Mouse (Mus musculus): Measurements from ENCODE around the gene Zfyve27. TPM values are rescaled to one million over a fixed set of nuclear protein-coding genes. Genes with fewer than 3 reads are reported as not detected.

Zfyve27 gene
- polyA plus RNA-seq, 1 experiment from 2014 or later = 53.3 TPM

- 76% methylated on average over 7 of the region's 7 CpGs for WGBS
- Histone ChIP-seq H3K27me3 (no peaks in the 10 kb centered on the region), H3K36me3 (no peaks in the 10 kb centered on the region), H3K4me2 (replicated peaks) (no peak overlapping the region), H3K4me3 (no peak overlapping the region), H3K4me1 (no peaks in the 10 kb centered on the region), H3K27ac (replicated peaks) (no peak overlapping the region), H3K9ac (replicated peaks) (no peak overlapping the region), H3K9me3 (no peaks in the 10 kb centered on the region)
- no peak for ATAC-seq (ENCODE audit: low FRiP score, low read depth)
These were observed 53.1 kb downstream of the Zfyve27 start for GRCm38 (mm10) chr19:42216699-42217373.

GRCm38 (mm10) chr19:42217374-42217763 is 53.6 kb downstream of the Zfyve27 start:
- no peaks in the 10 kb centered on the region for H3K27me3 ChIP-seq
- H3K4me2 ChIP-seq (replicated peaks) = no peak overlapping the region
- no peak overlapping the region for H3K9ac ChIP-seq (replicated peaks)
- no peak overlapping the region for H3K4me3 ChIP-seq
- H3K9me3 ChIP-seq = no peaks in the 10 kb centered on the region
- WGBS = 8% methylated on average over 2 of the region's 2 CpGs
- ATAC-seq (ENCODE audit: low FRiP score, low read depth) = 0 out of 2 replicates have a peak, but pooled peaks have one; percentile 38
- no peaks in the 10 kb centered on the region for H3K36me3 ChIP-seq
- H3K27ac ChIP-seq (replicated peaks) = no peak overlapping the region
- no peaks in the 10 kb centered on the region for H3K4me1 ChIP-seq

DNA sequence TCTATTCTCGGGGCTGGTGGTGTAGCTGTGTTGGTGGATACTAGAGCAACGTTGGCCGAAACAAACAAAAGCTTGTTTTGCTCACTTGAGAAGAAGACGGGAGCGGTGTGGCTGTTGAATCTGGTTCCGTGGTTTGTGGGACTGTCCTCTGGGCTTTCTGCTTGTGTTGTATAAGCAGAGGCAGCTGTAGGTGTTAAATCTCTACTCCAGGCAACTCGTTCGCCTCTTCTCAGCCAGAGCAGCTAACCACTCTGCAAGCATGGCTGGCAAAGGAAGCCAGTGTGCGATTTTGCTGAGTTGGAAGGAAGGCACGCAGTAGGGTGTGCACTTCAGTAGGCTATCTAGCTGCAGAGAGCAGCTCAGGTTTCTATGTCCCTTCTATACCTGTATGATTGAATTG is 62.7 kb downstream of the Zfyve27 start:
- Histone ChIP-seq H3K27me3 (no peaks in the 10 kb centered on the region), H3K4me3 (no peak overlapping the region), H3K27ac (replicated peaks) (no peak overlapping the region), H3K36me3 (no peaks in the 10 kb centered on the region), H3K4me2 (replicated peaks) (no peak overlapping the region), H3K9me3 (no peaks in the 10 kb centered on the region), H3K9ac (replicated peaks) (no peak overlapping the region), H3K4me1 (no peaks in the 10 kb centered on the region)
- no peak for ATAC-seq (ENCODE audit: low FRiP score, low read depth)
- WGBS = 79% methylated on average over 10 of the region's 10 CpGs

DNA sequence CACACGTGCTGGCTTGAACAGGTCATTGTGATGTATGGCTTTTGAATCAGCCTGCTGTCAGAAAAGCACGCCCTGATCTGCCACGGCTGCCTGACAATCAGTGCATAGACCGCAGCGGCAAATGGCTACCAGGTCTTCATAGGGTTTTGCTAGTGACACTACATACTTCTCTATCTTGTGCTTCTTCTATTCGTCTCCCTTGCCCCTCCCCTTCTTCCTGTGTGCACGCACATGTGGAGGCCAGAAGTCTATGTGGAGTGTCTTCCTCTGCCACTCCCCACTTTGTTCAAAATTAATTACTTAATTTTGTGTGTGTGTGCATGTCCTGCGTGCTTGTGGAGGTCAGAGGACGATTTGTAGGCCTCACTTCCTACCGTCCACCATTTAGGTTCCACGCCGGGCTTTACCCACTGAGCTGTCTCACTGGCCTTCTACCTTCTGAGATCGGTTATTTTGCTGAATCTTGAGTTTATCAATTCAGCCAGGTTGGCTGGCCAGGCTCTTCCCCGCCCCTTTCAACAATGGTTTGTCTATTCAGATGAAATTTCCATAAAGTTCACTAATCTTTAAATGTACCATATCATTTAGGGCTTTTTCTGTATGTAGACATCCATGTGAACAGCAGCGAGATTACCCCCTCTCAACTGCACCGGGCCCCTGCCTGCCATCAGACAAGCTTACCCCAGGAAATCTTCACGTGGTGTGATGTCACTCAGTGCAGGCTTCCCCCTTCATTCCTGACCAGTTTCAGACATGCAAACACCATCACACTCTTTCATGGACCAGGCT is 65.9 kb downstream of the Zfyve27 start:
- Histone ChIP-seq H3K36me3 (no peaks in the 10 kb centered on the region), H3K9ac (replicated peaks) (no peak overlapping the region), H3K27me3 (no peaks in the 10 kb centered on the region), H3K4me1 (no peaks in the 10 kb centered on the region), H3K4me2 (replicated peaks) (no peak overlapping the region), H3K4me3 (no peak overlapping the region), H3K27ac (replicated peaks) (no peak overlapping the region), H3K9me3 (no peaks in the 10 kb centered on the region)
- WGBS = 79% methylated on average over 17 of the region's 17 CpGs
- no peak for ATAC-seq (ENCODE audit: low FRiP score, low read depth)

DNA sequence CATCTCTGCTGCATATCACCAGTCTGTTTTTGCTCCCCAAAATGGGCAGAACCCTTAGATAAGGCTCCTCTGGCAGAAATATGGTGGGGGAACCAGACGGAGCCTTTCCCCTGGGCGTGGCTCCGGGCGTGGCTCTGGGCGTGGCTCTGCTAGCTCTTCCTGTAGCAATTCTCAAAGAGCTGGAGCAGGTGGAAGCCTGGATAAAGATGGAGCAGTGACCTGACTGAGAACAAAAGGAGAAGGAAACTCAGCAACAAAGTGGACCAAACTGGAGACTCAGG is 66.5 kb downstream of the Zfyve27 start:
- Histone ChIP-seq H3K4me2 (replicated peaks) (no peak overlapping the region), H3K4me1 (no peaks in the 10 kb centered on the region), H3K9ac (replicated peaks) (no peak overlapping the region), H3K27me3 (no peaks in the 10 kb centered on the region), H3K27ac (replicated peaks) (no peak overlapping the region), H3K9me3 (no peaks in the 10 kb centered on the region), H3K36me3 (no peaks in the 10 kb centered on the region), H3K4me3 (no peak overlapping the region)
- ATAC-seq (ENCODE audit: low FRiP score, low read depth) = no peak
- WGBS = 83% methylated on average over 5 of the region's 5 CpGs

GRCm38 (mm10) chr19:42230986-42231385 is 67.2 kb downstream of the Zfyve27 start:
- H3K36me3 ChIP-seq = no peaks in the 10 kb centered on the region
- WGBS = 88% methylated on average over 13 of the region's 13 CpGs
- no peaks in the 10 kb centered on the region for H3K27me3 ChIP-seq
- no peak for ATAC-seq (ENCODE audit: low FRiP score, low read depth)
- H3K4me2 ChIP-seq (replicated peaks) = no peak overlapping the region
- no peak overlapping the region for H3K4me3 ChIP-seq
- no peak overlapping the region for H3K27ac ChIP-seq (replicated peaks)
- H3K9ac ChIP-seq (replicated peaks) = no peak overlapping the region
- H3K4me1 ChIP-seq = no peaks in the 10 kb centered on the region
- H3K9me3 ChIP-seq = no peaks in the 10 kb centered on the region

DNA sequence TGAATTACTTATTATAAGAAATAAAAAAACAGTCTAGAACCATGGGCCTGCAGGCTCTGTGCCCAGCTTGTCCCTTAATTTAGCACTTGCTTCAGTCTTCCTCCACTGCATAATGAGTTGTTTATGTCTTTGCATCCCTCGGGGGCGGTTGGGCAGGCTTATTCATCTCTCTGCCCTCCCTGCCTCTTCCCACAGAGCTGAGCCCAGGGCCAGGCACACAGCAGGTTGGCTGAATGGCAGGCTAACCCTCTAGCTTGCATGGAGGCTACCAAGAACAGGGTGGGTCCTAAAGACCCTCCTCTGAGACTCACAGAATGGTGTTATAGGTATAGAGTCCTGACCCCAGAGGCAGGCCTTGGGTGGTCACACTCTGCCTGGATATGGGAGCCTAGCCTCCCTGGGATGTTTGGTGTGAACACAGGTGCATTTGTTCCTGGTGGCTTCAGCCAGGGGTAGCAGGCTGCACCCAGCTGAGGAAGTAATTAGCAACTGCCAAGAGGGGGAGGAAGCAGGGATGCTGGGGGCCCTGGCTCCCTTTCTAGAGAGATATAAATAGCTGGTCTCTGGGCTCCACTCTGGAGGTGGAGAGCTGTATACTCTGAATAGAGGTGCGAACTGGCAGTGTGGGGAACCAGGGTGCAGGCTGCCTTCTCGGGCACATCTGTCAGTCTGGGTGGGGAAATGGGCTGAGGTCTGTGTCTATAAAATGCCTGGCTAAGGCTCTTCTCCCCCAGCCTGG is 74.0 kb downstream of the Zfyve27 start:
- H3K4me3 ChIP-seq = no peak overlapping the region
- H3K9me3 ChIP-seq = no peaks in the 10 kb centered on the region
- H3K9ac ChIP-seq (replicated peaks) = no peak overlapping the region
- peak; percentile 56; the same call in 1 of the 2 replicates for ATAC-seq (ENCODE audit: low FRiP score, low read depth)
- H3K4me2 ChIP-seq (replicated peaks) = no peak overlapping the region
- WGBS = 32% methylated on average over 4 of the region's 4 CpGs
- H3K27ac ChIP-seq (replicated peaks) = peak overlapping the region; percentile 61
- no peaks in the 10 kb centered on the region for H3K27me3 ChIP-seq
- H3K4me1 ChIP-seq = peaks cover 8% of the 10 kb centered on the region
- H3K36me3 ChIP-seq = no peaks in the 10 kb centered on the region

DNA sequence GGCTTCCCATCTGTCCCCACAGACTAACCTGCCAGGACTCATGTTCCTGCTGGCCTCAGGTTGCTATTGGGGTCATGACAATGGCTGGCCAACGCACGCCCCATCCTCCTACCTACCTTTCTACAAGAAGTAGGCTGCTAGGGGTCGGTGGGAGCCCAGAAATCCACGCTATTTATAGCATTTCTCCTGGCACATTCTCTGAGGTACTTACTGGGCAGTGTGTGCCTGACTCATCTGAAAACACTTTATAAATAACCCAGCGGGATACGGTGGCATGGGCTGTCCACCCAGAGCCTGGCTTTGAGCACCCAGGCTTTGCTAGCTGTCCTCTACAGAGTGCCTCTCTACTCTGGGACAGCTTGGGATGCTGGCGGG is 74.6 kb downstream of the Zfyve27 start:
- 66% methylated on average over 7 of the region's 7 CpGs for WGBS
- no peak for ATAC-seq (ENCODE audit: low FRiP score, low read depth)
- peak overlapping the region; percentile 61 for H3K27ac ChIP-seq (replicated peaks)

DNA sequence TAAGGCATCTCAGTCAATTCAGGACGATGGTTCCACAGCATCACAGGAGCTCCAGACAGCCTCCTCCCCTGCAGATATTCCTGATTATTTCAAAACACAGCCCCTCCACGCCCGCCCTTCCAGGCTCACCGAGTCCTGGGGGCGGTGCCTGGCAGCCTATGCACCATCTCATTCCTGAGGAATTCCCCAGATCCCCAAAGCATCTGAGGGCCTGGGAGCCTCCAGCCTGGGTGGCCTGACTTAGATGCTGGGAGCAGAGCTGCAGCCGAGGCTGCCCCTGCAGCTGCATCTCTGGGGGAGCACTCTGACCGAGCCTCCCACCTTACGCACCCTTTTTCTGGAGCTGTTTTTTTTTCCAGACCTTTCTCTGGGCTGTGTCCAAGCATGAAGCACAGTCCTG is 77.1 kb downstream of the Zfyve27 start:
- no peaks in the 10 kb centered on the region for H3K9me3 ChIP-seq
- peaks cover 8% of the 10 kb centered on the region for H3K4me1 ChIP-seq
- H3K36me3 ChIP-seq = no peaks in the 10 kb centered on the region
- no peak overlapping the region for H3K27ac ChIP-seq (replicated peaks)
- H3K9ac ChIP-seq (replicated peaks) = no peak overlapping the region
- no peak overlapping the region for H3K4me3 ChIP-seq
- H3K4me2 ChIP-seq (replicated peaks) = no peak overlapping the region
- H3K27me3 ChIP-seq = no peaks in the 10 kb centered on the region
- ATAC-seq (ENCODE audit: low FRiP score, low read depth) = no peak
- 56% methylated on average over 8 of the region's 8 CpGs for WGBS

More for the DNA sequence above, 74.6 kb downstream of the Zfyve27 start:
- Histone ChIP-seq H3K27me3 (no peaks in the 10 kb centered on the region), H3K36me3 (no peaks in the 10 kb centered on the region), H3K9me3 (no peaks in the 10 kb centered on the region), H3K4me1 (peaks cover 8% of the 10 kb centered on the region), H3K4me3 (no peak overlapping the region), H3K4me2 (replicated peaks) (no peak overlapping the region), H3K9ac (replicated peaks) (no peak overlapping the region)

- H3K27ac ChIP-seq (replicated peaks) = no peak overlapping the region
- 78% methylated on average over 3 of the region's 3 CpGs for WGBS
- 0 out of 2 replicates have a peak, but pooled peaks cover 3% of the 10 kb centered on the region for H3K4me1 ChIP-seq
- H3K4me2 ChIP-seq (replicated peaks) = no peak overlapping the region
- ATAC-seq (ENCODE audit: low FRiP score, low read depth) = no peak
- H3K9ac ChIP-seq (replicated peaks) = no peak overlapping the region
- no peaks in the 10 kb centered on the region for H3K9me3 ChIP-seq
- no peaks in the 10 kb centered on the region for H3K36me3 ChIP-seq
- 0 out of 2 replicates have a peak, but pooled peaks cover 4% of the 10 kb centered on the region for H3K27me3 ChIP-seq
- H3K4me3 ChIP-seq = no peak overlapping the region
These were observed 79.7 kb downstream of the Zfyve27 start for GRCm38 (mm10) chr19:42243401-42243800.

All from midbrain, embryonic 12.5 days (tissue).